Mouse (Mus musculus) forebrain, postnatal 0 days (tissue): ENCODE measurements around the gene Pdzd2. TPM values are rescaled to one million over a fixed set of nuclear protein-coding genes. Genes with fewer than 3 reads are reported as not detected.

Source experiments
- ATAC-seq: fragments of 200-750 bp; cut with Nextera tagmentation; 2 replicates; pipeline ENCODE4 v1.8.0; 2017; ENCODE audit warnings: mild to moderate bottlenecking, moderate library complexity
- DNase-seq: peaks from one replicate; pipeline ENCODE4 v3.0.0-alpha.2; 2015
- H3K27ac ChIP-seq: fragments of 300-500 bp; sonication (generic); 2 replicates; pipeline ENCODE4 v1.5.1; 2014; ENCODE audit warnings: low read depth, mild to moderate bottlenecking, antibody characterized with exemption, low read length, moderate library complexity, mixed read lengths
- H3K27me3 ChIP-seq: fragments of 300-500 bp; sonication (generic); 2 replicates; pipeline ENCODE4 v1.6.1; 2014; ENCODE audit warnings: mild to moderate bottlenecking, low read length, mixed read lengths; ENCODE audit not compliant: insufficient read depth
- H3K36me3 ChIP-seq: fragments of 300-500 bp; sonication (generic); 2 replicates; pipeline ENCODE4 v1.6.1; 2014; ENCODE audit warnings: mild to moderate bottlenecking, moderate library complexity; ENCODE audit not compliant: insufficient read depth
- H3K4me1 ChIP-seq: fragments of 300-500 bp; sonication (generic); 2 replicates; pipeline ENCODE4 v1.6.1; 2014; ENCODE audit warnings: antibody characterized with exemption; ENCODE audit not compliant: insufficient read depth
- H3K4me2 ChIP-seq: fragments of 300-500 bp; sonication (generic); 2 replicates; pipeline ENCODE4 v1.6.1; 2014; ENCODE audit warnings: low read depth, mild to moderate bottlenecking, moderate library complexity
- H3K4me3 ChIP-seq: fragments of 300-500 bp; sonication (generic); 2 replicates; pipeline ENCODE4 v1.5.1; 2014; ENCODE audit warnings: low read depth, low read length, mixed read lengths
- H3K9ac ChIP-seq: fragments of 300-500 bp; sonication (generic); 2 replicates; pipeline ENCODE4 v1.6.1; 2014; ENCODE audit warnings: mild to moderate bottlenecking
- H3K9me3 ChIP-seq: fragments of 300-500 bp; sonication (generic); 2 replicates; pipeline ENCODE4 v1.6.1; 2016; ENCODE audit warnings: low read length
- CTCF ChIP-seq: sonication (generic); IDR thresholded peaks from 2 replicates; pipeline ENCODE4 v1.5.1; 2016; ENCODE audit warnings: antibody characterized with exemption, control low read depth, low read depth
- WGBS: fragments of 180-500 bp; shearing (Covaris S2); extraction: QIAGEN DNeasy Blood & Tissue Kit; methylation state at CpG from one replicate; pipeline ENCODE4 v1.1.7; 2014; 5-methylcytosine and 5-hydroxymethylcytosine counted together
- polyA plus RNA-seq: library from polyadenylated mRNA; unstranded; fragments of >200 nt; fragmentation: Nextera tagmentation; extraction: Ambion mirVana; gene quantifications from 2 replicates; pipeline ENCODE4 v1.2.1, GENCODE M21; 2015
- total RNA-seq: library from RNA; depleted of rRNA; stranded (reverse); fragments of >200 nt; gene quantifications from 2 replicates; pipeline ENCODE4 v1.2.3, GENCODE M21; 2014

Gene Pdzd2
- total and polyA plus RNA-seq, 2 experiments from 2014 or later, result 9.4 to 18.9 TPM

DNA sequence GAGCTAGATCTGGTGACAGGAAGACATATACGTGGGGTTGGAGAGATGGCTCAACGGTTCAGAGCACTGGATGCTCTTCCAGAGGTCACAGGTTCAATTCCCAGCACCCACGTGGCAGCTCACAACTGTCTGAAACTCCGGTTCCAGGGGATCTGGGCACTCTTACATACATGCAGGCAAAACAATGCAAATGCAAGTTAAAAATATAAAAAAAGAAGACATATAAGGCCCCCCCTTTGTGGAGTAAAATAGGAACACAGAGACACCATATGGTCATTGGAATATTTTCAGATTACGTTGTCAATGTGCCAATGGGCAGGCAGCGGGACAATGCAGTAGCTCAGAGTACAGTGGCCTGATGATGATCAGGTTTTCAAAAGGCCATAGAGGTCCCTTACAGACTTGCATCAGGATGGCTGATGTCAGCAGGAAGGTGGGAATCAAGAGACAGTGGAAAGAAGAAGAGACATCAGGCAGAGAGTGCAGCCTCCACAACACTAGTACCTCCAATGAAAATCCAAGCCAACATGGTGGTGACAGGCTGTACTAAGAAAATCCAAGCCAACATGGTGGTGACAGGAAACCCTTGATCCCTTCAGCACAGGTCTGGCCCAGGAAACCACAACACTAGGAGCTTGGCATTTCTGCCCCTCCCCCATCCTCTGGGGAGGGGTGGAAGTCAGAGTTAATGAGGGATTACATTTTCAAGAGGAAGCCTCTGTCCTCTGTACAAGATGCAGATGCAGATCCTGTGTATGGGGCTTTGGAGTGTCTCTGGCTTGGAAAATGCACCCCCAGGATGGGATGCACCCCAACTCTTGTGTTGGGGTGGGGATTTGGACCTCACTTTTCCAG lies 287.4 kb downstream of the Pdzd2 start:
- Histone ChIP-seq H3K9me3 (no peaks in the 10 kb centered on the region), H3K27ac (no peak overlapping the region), H3K4me1 (peaks cover 4% of the 10 kb centered on the region; the same call in 1 of the 2 replicates), H3K4me2 (no peak overlapping the region), H3K4me3 (no peak overlapping the region), H3K9ac (no peak overlapping the region), H3K27me3 (no peaks in the 10 kb centered on the region), H3K36me3 (no peaks in the 10 kb centered on the region)
- DNase-seq, result no peak
- TF ChIP-seq CTCF, result no peak
- WGBS, result 76% methylated on average over 6 of the region's 6 CpGs
- no peak for ATAC-seq

DNA sequence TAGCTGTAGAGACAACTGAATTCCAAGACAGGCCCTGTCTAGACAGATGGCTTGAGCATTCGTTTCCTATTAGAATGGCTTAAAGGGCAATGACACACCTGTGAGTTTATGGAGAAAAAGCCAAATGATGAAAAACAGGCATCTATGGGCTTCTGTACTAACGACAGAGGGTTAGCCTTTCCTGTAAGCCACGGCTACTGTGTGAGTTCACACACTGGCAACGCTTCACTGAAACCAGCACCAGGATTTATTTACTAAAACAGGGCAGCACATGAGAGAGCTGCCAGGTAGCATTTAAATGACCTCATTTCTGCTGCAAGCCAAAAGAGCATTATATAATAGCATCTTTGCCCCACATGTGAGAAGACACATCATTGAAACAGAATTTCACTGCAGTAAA lies 288.3 kb downstream of the Pdzd2 start:
- TF ChIP-seq CTCF, result no peak
- H3K9ac ChIP-seq, result no peak overlapping the region
- H3K27me3 ChIP-seq, result no peaks in the 10 kb centered on the region
- no peaks in the 10 kb centered on the region for H3K9me3 ChIP-seq
- H3K36me3 ChIP-seq, result no peaks in the 10 kb centered on the region
- no peak overlapping the region for H3K27ac ChIP-seq
- ATAC-seq, result 0 out of 2 replicates have a peak, but pooled peaks have one; percentile 12
- H3K4me2 ChIP-seq, result no peak overlapping the region
- WGBS, result 60% methylated on average over 4 of the region's 4 CpGs
- no peak for DNase-seq
- H3K4me1 ChIP-seq, result peaks cover 4% of the 10 kb centered on the region; the same call in 1 of the 2 replicates
- H3K4me3 ChIP-seq, result no peak overlapping the region

DNA sequence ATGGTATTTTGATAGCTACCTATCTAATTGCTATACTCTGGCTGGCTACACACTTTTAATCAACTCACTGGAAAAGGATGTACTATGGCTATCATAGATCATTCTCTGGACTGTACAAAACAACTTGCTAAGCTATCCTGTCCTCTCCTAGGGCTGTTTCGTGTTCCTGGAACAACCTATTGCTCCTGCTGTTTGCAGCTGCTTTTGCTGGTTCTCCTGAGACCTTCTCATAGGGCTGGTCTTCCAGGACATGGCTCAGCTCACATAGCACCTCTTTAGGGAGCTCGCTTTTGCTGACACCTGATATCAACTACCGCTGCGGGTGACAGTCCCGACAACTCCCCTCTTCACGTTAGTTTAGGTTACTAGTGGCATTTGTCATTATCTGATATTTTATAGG lies 288.9 kb downstream of the Pdzd2 start:
- no peaks in the 10 kb centered on the region for H3K9me3 ChIP-seq
- H3K4me2 ChIP-seq, result no peak overlapping the region
- H3K4me1 ChIP-seq, result peaks cover 4% of the 10 kb centered on the region; the same call in 1 of the 2 replicates
- H3K9ac ChIP-seq, result no peak overlapping the region
- H3K4me3 ChIP-seq, result no peak overlapping the region
- no peak for ATAC-seq
- H3K27ac ChIP-seq, result no peak overlapping the region
- H3K27me3 ChIP-seq, result no peaks in the 10 kb centered on the region
- 94% methylated on average over 6 of the region's 6 CpGs for WGBS
- TF ChIP-seq CTCF, result no peak
- H3K36me3 ChIP-seq, result no peaks in the 10 kb centered on the region; the same call in 1 of the 2 replicates
- no peak for DNase-seq

- TF ChIP-seq CTCF, result no peak
- DNase-seq, result no peak
Measured at GRCm38 (mm10) chr15:12449321-12449720, 290.4 kb downstream of the Pdzd2 start.

GRCm38 (mm10) chr15:12447021-12447434 lies 292.7 kb downstream of the Pdzd2 start:
- H3K36me3 ChIP-seq, result no peaks in the 10 kb centered on the region; the same call in 1 of the 2 replicates
- H3K9me3 ChIP-seq, result no peaks in the 10 kb centered on the region
- H3K27ac ChIP-seq, result no peak overlapping the region
- H3K27me3 ChIP-seq, result no peaks in the 10 kb centered on the region
- no peak overlapping the region for H3K9ac ChIP-seq
- ATAC-seq (peak; percentile 38), DNase-seq (peak; percentile 40)
- 0 out of 2 replicates have a peak, but pooled peaks cover under 1% of the 10 kb centered on the region for H3K4me1 ChIP-seq
- 80% methylated on average over 10 of the region's 10 CpGs for WGBS
- no peak overlapping the region for H3K4me3 ChIP-seq
- H3K4me2 ChIP-seq, result no peak overlapping the region
- TF ChIP-seq CTCF, result no peak

More at GRCm38 (mm10) chr15:12449321-12449720, 290.4 kb downstream of the Pdzd2 start:
- no peak overlapping the region for H3K4me2 ChIP-seq
- H3K27ac ChIP-seq, result no peak overlapping the region
- no peak overlapping the region for H3K4me3 ChIP-seq
- ATAC-seq, result no peak
- H3K27me3 ChIP-seq, result no peaks in the 10 kb centered on the region
- H3K36me3 ChIP-seq, result no peaks in the 10 kb centered on the region; the same call in 1 of the 2 replicates
- H3K9ac ChIP-seq, result no peak overlapping the region
- H3K9me3 ChIP-seq, result no peaks in the 10 kb centered on the region
- H3K4me1 ChIP-seq, result peaks cover 4% of the 10 kb centered on the region; the same call in 1 of the 2 replicates
- 84% methylated on average over 2 of the region's 2 CpGs for WGBS

- H3K9ac ChIP-seq, result no peak overlapping the region
- H3K27ac ChIP-seq, result no peak overlapping the region
- H3K36me3 ChIP-seq, result no peaks in the 10 kb centered on the region; the same call in 1 of the 2 replicates
- ATAC-seq (no peak), DNase-seq (no peak)
- 65% methylated on average over 5 of the region's 5 CpGs for WGBS
- H3K4me1 ChIP-seq, result no peaks in the 10 kb centered on the region
- H3K4me3 ChIP-seq, result no peak overlapping the region
- H3K9me3 ChIP-seq, result no peaks in the 10 kb centered on the region
- no peak overlapping the region for H3K4me2 ChIP-seq
- TF ChIP-seq CTCF, result no peak
- H3K27me3 ChIP-seq, result no peaks in the 10 kb centered on the region
Measured at GRCm38 (mm10) chr15:12444551-12444950, 295.2 kb downstream of the Pdzd2 start.

GRCm38 (mm10) chr15:12439351-12439751 lies 300.4 kb downstream of the Pdzd2 start:
- DNase-seq (no peak), ATAC-seq (no peak)
- no peak overlapping the region for H3K27ac ChIP-seq
- H3K4me1 ChIP-seq, result no peaks in the 10 kb centered on the region
- no peak for TF ChIP-seq CTCF
- H3K36me3 ChIP-seq, result no peaks in the 10 kb centered on the region
- no peak overlapping the region for H3K4me2 ChIP-seq
- no peaks in the 10 kb centered on the region for H3K27me3 ChIP-seq
- H3K4me3 ChIP-seq, result no peak overlapping the region
- 45% methylated on average over 6 of the region's 6 CpGs for WGBS
- no peaks in the 10 kb centered on the region for H3K9me3 ChIP-seq
- no peak overlapping the region for H3K9ac ChIP-seq
